Mouse (Mus musculus) inflammation-experienced regulatory T-cells (primary cell): Measurements from ENCODE around the gene Renbp. TPM values are rescaled to one million over a fixed set of nuclear protein-coding genes. Genes with fewer than 3 reads are reported as not detected.

Experiments
- polyA plus RNA-seq, 2 experiments: library from polyadenylated mRNA; unstranded; fragments of 100-300 nt; shearing (Covaris generic); gene quantifications; one replicate each; pipeline ENCODE4 v1.2.1; 2017

Renbp gene
- 1 to 10 TPM; 3.7 to 9.4 TPM for polyA plus RNA-seq

GRCm38 (mm10) chrX:73930402-73931062 is at the start of gene Renbp:
Renbp (minus strand) TSS chrX:73930850.

GRCm38 (mm10) chrX:73966248-73967176 is 35.9 kb upstream of the Renbp start, which contains the start of gene Hcfc1:
Hcfc1 (minus strand) TSS chrX:73966357.

GRCm38 (mm10) chrX:73921823-73922549 is 8.7 kb downstream of the Renbp start, which contains the start of the genes Arhgap4 and Naa10:
Arhgap4 (minus strand) TSS chrX:73921870.
Naa10 (minus strand) TSS chrX:73921944.

GRCm38 (mm10) chrX:73895719-73896118 is 34.9 kb downstream of the Renbp start, which contains the start of gene L1cam:
L1cam (minus strand) TSS chrX:73896105.

GRCm38 (mm10) chrX:73891551-73892152 is 39.0 kb downstream of the Renbp start, which contains the start of gene Avpr2:
Avpr2 (plus strand) TSS chrX:73892102.

Other genes with a start within 250 kb of the Renbp start
- gene Bcap31, start 214.7 kb downstream of the Renbp start, polyA plus RNA-seq, result 100 to 1,000 TPM; 279 to 280 TPM
- gene Abcd1, start 214.3 kb downstream of the Renbp start, polyA plus RNA-seq, result 10 to 100 TPM; 34.9 to 39.6 TPM
- gene Plxnb3, start 173.8 kb downstream of the Renbp start, polyA plus RNA-seq, result under 1 TPM in 1 of 2 experiments, not detected in 1; 0.31 TPM
- 1 to 10 TPM in 1 of 2 experiments, under 1 TPM in 1; 0.70 to 7.0 TPM for gene Srpk3, start 156.4 kb downstream of the Renbp start, polyA plus RNA-seq
- gene Idh3g, start 144.0 kb downstream of the Renbp start, polyA plus RNA-seq, result 100 to 1,000 TPM; 199 to 212 TPM
- 100 to 1,000 TPM; 210 to 216 TPM for gene Ssr4, start 143.8 kb downstream of the Renbp start, polyA plus RNA-seq
- under 1 TPM; 0.29 to 0.72 TPM for gene Pdzd4, start 105.9 kb downstream of the Renbp start, polyA plus RNA-seq
- 1 to 10 TPM; 3.4 to 6.1 TPM for gene Avpr2, start 38.7 kb downstream of the Renbp start, polyA plus RNA-seq
- gene L1cam, start 34.7 kb downstream of the Renbp start, polyA plus RNA-seq, result 10 to 100 TPM; 27.7 to 41.1 TPM
- gene Arhgap4, start 9.0 kb downstream of the Renbp start, polyA plus RNA-seq, result 100 to 1,000 TPM; 247 to 301 TPM
- gene Naa10, start 8.9 kb downstream of the Renbp start, polyA plus RNA-seq, result 100 to 1,000 TPM; 224 to 246 TPM
- gene Hcfc1, start 35.5 kb upstream of the Renbp start, polyA plus RNA-seq, result 10 to 100 TPM; 40.3 to 55.0 TPM
- 100 to 1,000 TPM; 182 to 192 TPM for gene Irak1, start 93.1 kb upstream of the Renbp start, polyA plus RNA-seq
- not detected for gene Opn1mw, start 196.6 kb upstream of the Renbp start, polyA plus RNA-seq
- 10 to 100 TPM; 46.8 to 53.9 TPM for gene Mecp2, start 204.5 kb upstream of the Renbp start, polyA plus RNA-seq
- not detected for gene Tex28, start 237.0 kb upstream of the Renbp start, polyA plus RNA-seq
- gene Tktl1, start 246.4 kb upstream of the Renbp start, polyA plus RNA-seq, result 1 to 10 TPM; 2.0 to 3.8 TPM